Mouse (Mus musculus) MEL (cell line): ENCODE results near the gene Plet1.

Experiments used
- CTCF ChIP-seq, 3 experiments: IDR thresholded peaks in 2 of 3; conservative IDR thresholded peaks in 1 of 3; 2 replicates each; pipeline ENCODE4 v1.5.1; 2011 to 2012; ENCODE audit warnings: low read length in 3 of 3, low read depth in 2 of 3, mild to moderate bottlenecking in 2 of 3, improper control_type of control experiment in 1 of 3, inconsistent platforms in 1 of 3, mixed read lengths in 1 of 3, moderate library complexity in 1 of 3; ENCODE audit not compliant: control insufficient read depth in 1 of 3, insufficient read depth in 1 of 3, poor library complexity in 1 of 3, severe bottlenecking in 1 of 3
- POLR2A ChIP-seq, 2 experiments: IDR thresholded peaks; 2 replicates each; pipeline ENCODE4 v1.6.1; 2011 to 2012; ENCODE audit warnings: low read length in 2 of 2, mild to moderate bottlenecking in 2 of 2, control low read depth in 1 of 2, improper control_type of control experiment in 1 of 2, low read depth in 1 of 2, moderate library complexity in 1 of 2; ENCODE audit not compliant: control insufficient read depth in 1 of 2, insufficient read depth in 1 of 2, poor library complexity in 1 of 2

DNA sequence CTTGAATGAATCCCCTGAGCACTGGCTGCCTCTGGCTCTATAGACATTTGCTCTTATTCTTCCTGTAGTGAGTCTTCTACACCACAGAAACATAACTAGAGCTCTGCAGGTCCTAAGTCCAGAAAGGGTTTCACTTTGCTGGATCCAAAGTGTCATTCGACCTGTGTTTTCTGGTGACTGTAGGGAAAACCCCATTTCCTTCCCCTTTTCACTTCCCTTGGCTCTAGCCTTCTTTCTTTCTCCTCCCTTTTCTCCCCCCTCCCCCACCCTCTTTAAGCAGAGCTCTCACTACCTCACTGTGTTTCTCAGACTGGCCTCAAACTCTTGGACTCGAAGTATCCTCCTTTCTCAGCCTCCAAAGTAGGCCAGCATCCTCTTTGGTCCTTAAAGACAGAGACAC is 34.8 kb upstream of the Plet1 start:
- no peak for TF ChIP-seq CTCF (IDR thresholded peaks at IDR 0.05 in 2 of 3, conservative IDR thresholded peaks at IDR 0.05 in 1 of 3; ENCODE audit: control insufficient read depth in 1 of 3, insufficient read depth in 1 of 3, low read depth in 2 of 3, low read length in 3 of 3, poor library complexity in 1 of 3, severe bottlenecking in 1 of 3)
- no peak for TF ChIP-seq POLR2A (IDR thresholded peaks at IDR 0.05; ENCODE audit: control insufficient read depth in 1 of 2, insufficient read depth in 1 of 2, low read depth in 1 of 2, low read length in 2 of 2, poor library complexity in 1 of 2)
